Mouse (Mus musculus): Measurements from ENCODE around the gene Slc35e3.

Gene Slc35e3

DNA sequence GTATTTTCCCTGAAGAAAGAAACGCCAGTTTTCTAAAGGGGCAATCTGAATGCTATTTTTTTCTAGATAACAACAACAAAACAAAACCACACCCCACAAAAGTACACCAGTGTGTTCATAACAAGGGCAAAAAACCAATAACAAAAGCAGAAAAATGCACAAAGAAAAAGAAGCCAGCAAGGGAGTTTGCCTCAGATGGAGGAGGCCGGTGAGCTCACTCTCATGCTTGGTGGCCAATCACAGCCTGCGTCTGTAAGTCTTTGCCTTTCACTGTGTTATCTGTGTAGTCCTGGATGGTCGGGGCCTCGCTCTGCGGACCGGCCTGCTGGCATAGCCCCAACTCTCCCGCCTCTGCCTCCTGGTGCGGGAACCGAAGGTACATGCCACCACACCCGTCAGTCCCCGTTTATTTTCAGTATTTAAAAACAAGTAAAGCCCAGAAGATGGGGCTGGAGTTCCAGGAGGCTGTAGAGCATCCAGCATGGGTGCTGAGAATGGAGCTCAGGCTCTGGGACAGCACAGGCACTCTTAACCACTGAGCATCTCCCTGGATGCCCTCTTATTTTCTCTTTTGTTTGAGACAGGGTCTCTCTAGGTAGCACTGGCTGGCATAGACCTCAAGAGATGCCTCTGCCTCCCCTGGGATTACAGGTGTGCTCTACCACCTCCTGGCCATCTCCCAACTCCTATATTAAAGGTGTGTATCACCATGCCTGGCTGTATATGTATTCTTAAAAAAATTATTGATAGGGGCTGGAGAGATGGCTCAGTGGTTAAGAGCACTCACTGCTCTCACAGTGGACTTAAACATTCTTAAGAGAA is 30.3 kb upstream of the Slc35e3 start:
- DNase-seq (ENCODE audit: low read depth), result no peak

DNA sequence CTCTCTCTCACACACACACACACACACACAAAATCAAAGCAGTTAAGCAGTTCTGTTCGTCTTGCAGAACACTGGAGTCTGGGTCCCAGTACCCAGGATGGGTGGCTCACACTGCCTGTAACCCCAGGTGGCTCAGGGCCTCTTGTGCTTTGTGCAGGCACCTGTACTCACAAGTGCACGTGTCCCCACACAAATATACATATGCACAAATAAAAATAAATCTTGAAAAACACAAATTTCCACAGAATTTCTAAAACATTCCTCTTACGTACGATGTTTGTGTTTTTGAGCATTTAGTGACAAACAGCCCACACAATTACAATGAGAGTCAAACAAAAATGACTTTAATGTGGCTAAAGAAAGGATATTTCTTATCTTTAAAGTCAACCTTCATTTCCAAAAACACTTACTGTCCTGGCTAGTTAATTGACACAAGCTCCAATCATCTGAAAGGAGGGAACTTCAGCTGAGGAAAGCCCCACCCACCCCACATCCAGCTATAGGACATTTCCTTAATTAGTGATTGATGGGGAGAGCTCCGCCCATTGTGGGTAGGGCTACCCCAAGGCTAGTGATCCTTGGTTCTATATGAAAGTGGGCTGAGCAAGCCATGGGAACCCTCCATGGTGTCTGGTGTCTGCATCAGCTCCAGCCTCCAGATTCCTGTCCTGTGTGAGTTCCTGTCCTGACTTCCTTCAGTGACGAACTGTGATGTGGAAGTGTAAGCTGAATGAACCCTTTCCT is 29.4 kb upstream of the Slc35e3 start:
- no peak for DNase-seq (ENCODE audit: low read depth)

DNA sequence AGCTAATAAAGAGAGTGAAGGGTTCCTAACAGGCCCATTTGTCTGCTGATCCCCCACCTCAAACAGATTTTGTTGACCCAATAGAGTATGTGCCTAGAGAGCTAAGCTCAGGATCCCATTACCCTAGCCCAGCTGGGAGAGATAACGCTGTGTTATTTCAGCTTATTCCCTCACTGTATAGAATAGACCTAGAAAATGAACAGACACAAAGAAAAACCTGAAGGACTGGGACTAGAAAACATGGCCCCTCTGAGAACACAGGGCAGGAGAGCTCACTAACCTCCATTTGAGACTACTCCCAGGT is 28.6 kb upstream of the Slc35e3 start:
- DNase-seq (ENCODE audit: low read depth), result no peak

DNA sequence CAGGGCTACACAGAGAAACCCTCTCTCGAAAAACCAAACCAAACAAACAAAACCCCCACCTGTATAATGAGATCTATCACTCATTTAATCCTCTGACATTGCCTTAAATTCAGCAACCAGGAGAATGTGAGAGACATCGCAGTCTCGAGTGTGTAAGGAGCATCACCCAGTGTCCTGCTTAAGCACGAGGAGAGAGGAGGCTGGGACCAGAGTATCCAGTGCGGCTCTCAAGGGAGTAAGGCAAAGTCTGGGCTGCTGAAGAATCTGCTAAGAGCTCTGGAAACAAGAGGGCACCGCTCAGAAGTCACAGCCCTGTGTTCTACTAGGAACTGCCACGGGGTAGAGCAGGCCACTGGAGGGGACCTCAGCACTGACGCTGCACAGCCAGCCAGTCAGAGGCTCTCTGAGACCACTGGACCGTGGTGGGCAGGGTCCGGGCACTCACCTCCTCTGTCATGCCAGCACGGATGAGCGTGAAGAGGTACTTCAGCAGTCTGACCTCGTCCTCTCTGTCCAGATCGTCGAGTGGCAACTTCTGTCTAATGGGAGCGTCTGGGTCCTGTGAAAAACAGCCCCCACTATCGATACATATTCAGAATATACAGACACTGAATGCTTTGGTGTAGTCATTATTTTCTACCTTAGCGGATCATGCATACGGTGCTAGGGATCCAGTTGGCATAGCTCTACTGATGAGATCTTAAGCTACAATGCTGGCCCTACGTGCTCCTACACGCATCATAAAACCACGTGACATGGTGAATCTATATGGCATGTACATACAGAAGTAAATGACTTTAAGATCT is 28.0 kb upstream of the Slc35e3 start:
- DNase-seq (ENCODE audit: low read depth), result no peak

DNA sequence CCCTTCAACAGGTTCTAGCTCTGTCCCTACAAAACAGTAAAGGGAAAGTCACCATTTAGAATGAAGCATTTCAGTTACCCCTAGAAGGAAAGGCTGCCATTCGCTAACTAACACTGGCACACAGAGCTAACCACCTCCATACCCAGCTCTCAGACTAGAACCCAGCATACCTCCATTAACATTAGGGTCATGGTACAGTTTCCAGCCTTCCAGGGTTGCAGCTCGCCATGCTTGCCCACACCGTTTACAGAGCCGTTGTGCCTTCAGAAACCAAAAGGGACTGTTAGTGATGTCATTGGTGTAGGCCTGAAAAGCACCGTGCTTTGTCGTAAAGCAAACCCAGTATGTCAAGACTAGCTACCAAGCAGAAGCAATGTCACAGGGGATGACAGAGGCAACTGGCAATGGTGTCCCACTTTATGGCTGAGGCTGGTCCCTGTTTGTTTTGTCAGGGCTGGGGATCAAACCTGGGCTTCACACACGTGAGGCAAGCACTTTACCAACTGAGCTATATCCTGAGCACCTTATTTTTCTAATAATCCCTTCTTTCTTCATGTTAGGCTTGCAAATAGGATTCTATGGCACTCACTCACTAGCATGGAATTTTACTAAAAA is 27.0 kb upstream of the Slc35e3 start:
- DNase-seq (ENCODE audit: low read depth), result no peak

DNA sequence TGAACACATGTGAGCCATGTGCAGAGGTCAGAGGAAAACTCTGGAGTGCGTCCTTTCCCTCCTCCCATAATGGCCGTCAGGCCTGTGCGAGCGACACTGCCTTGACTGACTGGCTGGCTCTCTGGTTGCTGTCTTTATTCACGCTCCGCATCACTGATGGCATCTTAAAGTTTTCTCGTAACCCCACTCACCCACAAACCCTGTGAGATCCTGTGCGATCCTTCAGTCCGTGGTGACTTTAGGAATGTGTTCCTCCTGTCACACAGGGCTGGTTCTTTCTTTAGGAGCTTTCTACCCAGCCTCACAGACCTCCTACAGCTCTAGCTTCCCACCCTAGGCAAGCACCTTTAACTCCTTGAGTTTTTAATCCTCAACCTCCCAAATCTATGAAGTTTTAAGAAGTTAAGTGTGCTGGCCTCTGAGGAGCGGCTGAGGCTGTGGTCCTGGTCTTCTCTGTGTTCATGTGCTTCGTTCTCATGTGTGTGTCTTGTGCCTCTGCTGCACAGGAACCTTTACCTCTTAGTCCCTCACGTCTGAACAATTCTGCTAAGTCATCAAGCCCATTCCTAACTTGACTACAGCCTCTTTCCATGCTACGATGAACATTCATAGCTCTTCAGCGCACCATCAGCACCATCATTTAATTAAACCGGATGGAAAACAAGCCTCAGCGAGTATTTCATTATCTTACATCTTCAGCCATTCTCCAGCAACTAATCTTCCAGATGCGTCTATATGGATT is 26.4 kb upstream of the Slc35e3 start:
- DNase-seq (ENCODE audit: low read depth), result no peak

DNA sequence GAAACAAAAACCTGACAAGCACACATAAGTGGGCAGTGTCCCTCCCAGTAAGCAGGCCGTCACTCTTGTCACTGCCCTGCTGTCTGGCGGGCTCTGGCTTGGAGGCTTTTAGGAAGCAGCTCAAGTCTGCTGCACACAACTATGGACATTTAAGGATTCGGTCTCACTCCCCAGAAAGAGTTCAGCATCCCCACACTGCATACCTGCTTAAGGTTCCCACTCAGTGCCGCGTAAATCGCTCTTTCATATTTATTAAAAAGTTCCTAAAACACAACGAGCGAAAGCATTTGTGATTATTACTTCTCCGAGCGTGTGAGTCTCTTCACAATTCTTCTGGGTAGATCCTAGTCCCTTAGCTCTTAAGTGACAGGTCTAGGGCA is 25.0 kb upstream of the Slc35e3 start:
- DNase-seq (ENCODE audit: low read depth), result no peak

DNA sequence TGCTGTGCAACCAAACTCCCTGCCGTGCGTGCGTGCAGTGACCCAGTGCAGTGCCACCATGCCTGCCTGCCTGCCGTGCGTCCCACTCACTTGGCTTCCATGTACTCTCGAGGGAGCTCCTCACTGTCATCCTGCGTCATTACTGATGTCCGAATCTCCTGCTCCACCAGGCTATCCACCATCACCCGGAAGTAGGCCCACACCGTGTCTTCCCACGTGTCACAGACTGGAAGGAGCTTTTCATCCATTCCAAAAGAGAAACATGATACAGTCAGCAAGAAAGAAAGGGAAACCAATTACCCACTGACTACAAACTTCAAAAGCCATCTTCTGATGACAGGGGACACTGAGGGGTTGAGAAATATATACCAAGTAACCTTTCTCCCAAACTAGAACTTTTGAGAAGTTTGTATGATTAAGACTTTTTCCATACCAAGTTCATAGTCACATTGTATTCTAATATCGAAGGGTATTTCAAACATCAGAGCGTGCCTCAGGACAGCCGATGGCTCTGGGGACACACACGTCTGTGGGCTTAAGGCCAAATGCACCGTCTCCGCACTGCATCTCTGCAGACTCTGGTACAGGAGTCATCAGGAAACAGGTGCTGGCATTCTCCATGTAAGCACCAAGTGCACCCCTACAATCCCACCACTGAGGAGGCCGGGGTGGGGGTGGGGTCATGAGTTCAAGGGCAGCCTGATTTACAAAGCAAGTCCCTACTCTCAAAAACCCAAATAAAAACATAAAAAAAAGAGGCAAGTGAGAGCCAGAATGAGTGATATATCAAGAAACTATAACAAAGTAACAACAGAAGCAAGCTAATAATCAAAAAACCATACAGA is 24.3 kb upstream of the Slc35e3 start:
- no peak for DNase-seq (ENCODE audit: low read depth)

DNA sequence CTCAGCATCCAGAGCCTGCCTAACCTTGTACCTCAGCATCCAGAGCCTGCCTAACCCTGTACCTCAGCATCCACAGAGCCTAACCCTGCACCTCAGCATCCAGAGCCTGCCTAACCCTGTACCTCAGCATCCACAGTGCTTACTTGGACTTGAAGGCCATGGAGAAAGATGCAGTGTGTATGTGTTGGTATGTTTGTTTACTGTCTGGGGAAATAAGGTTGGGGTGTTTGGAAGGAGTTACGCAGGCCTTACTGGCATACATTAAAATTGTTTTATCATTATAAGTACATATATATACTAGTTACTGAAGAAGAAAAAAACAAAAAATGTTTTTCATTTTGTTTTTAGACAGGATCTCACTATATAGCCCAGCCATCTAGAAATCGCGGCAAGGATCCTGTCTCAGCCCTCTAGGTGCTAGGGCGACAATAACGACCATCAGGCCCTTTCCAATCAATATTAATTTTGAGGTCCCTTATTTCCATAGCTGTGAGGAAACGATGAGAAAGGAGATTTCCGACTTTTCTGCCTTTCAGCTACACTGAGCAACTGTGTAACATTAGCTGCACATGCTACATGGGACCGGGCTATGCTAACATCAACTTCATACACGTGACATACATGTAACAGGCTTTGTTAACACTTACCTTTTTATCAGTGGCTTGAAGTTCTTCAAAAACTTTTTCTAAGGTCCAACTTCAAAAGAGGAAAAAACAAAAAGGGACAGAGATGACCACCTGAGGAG is 23.5 kb upstream of the Slc35e3 start:
- no peak for DNase-seq (ENCODE audit: low read depth)

DNA sequence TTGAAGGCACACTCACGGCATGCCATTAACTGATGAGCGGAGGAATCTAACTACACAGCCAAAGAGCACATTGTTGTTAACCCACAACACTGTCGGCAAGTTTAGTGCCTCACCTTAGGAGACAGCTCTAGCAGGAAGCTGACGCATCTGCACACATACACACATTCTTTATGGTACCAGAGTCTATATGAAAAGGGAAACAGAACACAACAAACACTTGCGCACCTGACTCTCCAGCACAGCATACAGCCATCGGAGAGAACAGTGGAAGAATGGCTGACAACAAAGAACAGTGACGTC is 21.9 kb upstream of the Slc35e3 start:
- no peak for DNase-seq (ENCODE audit: low read depth)

DNA sequence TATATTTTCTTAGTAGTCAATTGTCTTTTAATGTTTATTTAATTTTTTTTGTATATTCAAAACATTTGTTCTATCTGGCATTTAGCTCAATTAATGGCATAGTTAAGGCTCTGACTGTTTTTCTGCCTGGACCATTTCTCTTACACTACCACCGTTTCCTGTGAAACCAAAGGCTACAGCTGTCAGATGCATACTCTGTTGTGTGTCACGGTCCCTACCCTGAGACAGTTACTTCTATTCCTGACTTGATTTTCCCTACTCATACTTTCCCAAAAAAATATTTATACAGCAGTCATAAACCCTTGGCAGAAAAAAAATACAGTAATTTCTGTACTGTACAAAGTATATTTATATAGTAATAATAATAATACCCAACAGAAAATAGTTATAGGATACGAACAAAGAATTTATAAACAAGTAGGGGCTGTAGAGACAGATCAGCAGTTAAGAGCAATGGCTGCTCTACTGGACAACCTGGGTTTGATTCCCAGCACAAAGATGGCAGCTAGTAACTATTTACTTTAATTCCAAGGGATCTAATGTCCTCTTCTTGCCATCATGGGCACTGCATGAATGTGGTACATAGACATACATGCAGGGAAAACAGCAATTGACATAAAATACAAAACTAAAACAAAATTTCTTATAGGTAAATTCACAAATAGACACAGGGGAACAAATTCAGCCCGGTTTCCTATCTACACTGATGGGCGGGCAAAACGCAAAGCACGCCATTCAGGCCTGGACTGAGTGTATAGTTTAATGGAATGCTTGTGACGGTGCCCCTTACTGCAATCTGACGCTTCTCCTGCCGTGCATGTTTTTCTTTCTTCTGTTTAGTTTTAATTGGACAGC is 21.3 kb upstream of the Slc35e3 start:
- no peak for DNase-seq (ENCODE audit: low read depth)

DNA sequence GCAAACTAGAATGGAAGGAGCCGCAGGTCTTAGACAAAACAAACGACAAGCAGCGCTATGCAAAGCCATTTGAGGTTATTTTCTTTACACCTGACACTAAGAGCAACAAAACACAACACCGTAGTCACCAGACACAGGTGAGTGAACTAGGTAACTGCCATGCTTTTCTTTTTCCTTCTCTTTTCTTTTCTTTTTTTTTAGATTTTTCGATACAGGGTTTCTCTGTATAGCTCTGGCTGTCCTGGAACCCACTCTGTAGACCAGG is 20.7 kb upstream of the Slc35e3 start:
- no peak for DNase-seq (ENCODE audit: low read depth)

DNA sequence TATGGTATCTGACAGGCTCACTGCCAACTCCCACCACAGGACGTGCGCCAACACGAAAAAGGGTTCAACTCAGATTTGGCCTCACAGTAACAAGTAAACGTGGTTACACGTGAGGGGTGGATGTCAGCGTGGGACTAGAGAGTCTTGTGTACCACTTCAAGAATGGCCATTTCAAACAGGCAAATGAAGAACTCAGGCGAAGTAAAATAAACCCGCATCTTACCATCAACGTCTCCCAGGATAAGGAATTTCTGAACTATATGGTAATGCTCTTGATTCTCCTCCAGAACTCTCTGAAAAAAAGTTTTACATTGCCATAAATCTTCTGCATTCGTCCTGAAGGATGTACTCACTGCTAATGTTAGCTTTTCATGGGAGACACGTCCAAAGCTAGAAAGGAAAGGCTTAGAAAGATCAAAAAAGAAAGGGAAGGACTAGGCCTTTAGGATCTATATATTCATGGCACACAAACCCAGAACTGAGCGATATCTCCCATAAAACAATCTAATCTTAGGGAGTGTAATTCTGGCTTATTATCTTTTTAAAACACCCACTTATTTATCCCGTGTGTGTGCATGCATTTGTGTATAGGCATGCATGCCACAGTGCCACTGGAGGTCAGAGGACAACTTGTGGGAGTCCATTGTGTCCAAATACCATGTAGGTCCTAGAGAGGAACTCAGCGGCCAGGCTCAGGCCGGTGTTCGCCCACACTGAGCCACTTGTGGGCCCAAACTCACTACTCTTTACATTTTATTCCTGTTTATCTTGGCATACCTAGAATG is 20.1 kb upstream of the Slc35e3 start:
- DNase-seq (ENCODE audit: low read depth), result no peak

DNA sequence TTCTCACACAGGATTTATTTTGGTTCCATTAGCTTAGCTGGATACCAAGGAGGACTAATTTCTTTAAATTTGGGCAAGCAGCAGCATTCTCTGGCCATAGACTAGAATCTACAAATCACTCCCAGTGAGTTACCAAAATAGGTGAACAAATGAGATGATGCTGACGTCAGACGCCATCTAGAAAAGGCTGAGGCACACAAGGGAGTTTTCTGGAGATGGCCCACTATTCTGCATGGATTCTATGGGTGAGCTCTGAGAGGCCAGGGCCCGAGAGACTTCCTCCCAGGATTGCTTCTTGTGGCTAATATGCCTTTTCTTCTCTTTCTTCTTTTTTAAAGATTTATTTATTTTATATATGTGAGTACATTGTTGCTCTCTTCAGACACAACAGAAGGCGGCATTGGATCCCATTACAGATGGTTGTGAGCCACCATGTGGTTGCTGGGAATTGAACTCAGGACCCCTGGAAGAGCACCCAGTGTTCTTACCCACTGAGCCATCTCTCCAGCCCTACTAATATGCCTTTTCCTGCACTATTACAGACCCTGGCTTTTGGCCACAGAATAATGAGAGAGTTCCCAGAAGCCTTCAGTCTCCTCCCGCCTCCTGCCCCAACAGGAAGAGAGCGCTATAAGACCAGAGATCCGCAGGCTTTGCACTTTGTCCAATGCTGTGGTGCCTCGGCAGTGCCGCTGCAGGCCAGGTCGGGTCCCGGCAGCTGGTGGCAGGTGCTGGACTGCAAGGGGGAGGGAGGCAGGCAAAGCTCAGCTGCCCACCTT is 19.1 kb upstream of the Slc35e3 start:
- no peak for DNase-seq (ENCODE audit: low read depth)

DNA sequence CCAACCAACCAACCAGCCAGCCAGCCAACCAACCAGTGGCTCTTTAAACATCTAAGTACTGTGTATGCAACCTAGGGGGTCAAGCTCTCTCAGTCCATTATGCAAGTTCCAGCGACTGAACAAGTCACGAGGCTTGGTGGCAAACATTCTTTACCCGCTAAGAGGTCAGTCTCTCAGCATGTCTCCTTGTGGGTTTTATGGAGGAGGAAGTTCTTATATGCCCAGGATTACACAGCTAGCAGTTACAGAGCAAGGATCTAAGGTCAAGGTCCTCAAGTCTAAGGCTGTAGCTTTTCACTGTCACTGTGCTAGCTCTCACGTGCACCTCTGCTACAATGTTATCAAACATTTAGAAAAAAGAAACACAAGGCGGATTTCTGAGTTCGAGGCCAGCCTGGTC is 18.4 kb upstream of the Slc35e3 start:
- no peak for DNase-seq (ENCODE audit: low read depth)

DNA sequence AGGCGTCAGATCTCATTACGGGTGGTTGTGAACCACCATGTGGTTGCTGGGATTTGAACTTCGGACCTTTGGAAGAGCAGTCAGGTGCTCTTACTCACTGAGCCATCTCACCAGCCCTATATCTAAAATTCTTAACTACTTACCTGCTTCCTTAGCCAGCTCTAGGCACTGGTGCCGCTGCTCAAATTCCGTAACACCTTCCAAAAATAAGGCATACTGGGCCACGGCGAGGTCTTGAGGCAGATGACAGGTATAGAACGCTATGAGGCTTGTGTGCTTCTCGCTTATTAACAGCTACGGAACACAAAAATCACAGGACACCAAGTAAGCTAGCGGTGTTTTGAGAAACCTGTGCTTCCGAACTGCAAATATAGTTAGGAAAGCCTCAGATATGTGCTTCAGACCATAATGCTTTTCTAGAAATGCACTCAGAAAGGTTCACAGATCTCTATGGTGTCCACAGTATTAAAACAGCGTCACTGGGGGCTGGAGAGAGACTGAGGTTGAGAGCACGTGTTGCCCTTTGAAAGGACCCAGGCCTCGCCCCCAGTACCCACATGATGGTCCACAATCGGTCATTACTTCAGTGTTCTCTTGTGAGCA is 17.5 kb upstream of the Slc35e3 start:
- no peak for DNase-seq (ENCODE audit: low read depth)

DNA sequence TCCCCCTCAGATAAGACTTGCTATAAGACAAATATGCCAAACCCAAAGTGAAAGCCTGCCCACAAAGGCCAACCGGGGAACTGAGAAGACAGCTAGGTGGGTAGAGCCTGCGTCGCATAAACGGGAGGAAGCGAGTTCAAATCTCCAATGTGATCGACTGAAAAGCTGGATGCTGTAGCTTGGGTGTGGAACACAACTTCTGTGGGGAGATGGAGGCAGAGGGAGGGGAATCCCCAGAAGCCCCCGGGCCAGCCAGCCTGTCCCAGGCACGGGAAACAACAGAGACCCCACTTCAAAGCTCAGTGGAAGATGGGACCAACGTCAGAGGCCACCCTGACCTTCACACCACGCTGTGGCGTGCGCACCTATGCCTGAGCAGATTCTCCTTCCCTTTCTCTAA is 16.8 kb upstream of the Slc35e3 start:
- DNase-seq (ENCODE audit: low read depth), result no peak

All from c-Kit-positive CD71-positive TER-119-negative erythroid progenitor cells, embryonic 14.5 days (primary cell).